In the genomic region with DNA sequence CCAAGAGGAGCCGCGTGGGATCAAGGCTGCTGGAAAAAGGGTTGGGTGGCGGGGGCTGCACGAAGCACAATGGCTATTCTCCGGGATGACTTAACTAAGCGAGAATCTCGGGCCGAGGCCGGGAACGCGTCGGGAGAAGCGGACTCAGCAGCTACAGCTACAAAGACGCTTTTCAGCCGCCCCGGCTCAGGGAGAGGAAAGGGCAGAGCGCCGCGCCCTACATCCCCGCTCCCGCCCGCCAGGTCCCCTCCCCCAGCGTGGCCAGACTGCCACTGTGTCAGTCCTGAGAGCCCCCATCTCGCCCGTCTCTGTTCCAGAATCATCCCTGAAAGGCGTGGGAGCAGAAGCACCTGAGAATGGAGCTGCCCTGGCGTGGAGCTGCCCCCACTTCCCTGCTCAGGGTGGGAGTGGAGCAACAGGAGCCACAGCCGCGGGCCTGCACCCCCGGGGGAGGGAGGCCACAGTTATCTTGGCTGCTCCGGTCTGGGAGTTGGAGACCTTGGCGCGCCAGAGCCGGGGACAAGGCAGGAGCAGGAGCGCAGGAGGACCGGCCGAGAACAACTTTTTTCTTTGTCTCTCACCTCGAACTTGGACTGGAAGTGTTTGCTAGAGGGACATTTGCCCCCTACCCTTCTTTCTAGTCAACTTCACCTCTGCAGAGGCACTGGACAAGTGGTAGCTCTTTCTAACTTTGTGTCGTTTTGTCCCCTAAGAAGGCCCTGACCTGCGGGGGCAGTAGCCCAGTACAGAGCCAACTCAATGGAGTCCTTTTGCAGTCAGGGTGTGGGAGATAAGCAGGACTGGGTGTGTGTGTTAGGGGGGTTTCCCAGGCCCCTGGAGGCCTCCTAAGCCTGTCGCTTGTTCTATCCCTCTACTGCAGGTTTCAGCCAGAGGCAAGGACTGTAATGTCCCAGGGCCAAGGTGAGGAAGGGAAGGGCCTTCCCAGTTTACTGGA, we compare ENCODE assay signal across 8 mouse cellular contexts. TPM values are rescaled to one million over a fixed set of nuclear protein-coding genes. Genes with fewer than 3 reads are reported as not detected.
DNase-seq lines count a peak whose midpoint lies in the region; ATAC-seq lines count a peak whose summit lies in the region.

No protein-coding gene starts in this region.

- H3K27ac ChIP-seq in neural tube, embryonic 12.5 days, result no peak overlapping the region

- H3K4me3 ChIP-seq in neural tube, embryonic 12.5 days, result peak overlapping the region; percentile 23

- 1% methylated on average over 41 of the region's 41 CpGs for WGBS in neural tube, embryonic 12.5 days

- DNase-seq in heart, adult 18-20 months, result peak; percentile 48 to 54
- DNase-seq in heart, adult 8-10 months (ENCODE audit: low spot score), result no peak
- DNase-seq in c-Kit-positive CD71-positive TER-119-negative erythroid progenitor cells, embryonic 14.5 days (ENCODE audit: low read depth), result peak; percentile 54
- DNase-seq in heart, postnatal 10 days, result peak; percentile 52 to 63
- peak; percentile 32 for DNase-seq in liver
- no peak for DNase-seq in layer of hippocampus, postnatal 10 days (ENCODE audit: low spot score in 2 of 2)
- DNase-seq in gastrocnemius, postnatal 25 days, result no peak

- H3K9ac ChIP-seq in neural tube, embryonic 12.5 days, result peak overlapping the region; percentile 35

- H3K36me3 ChIP-seq in neural tube, embryonic 12.5 days, result no peaks in the 10 kb centered on the region

- peaks cover 33% of the 10 kb centered on the region for H3K4me1 ChIP-seq in neural tube, embryonic 12.5 days

- H3K4me2 ChIP-seq in neural tube, embryonic 12.5 days (replicated peaks), result peak overlapping the region; percentile 92

- peaks cover 93% of the 10 kb centered on the region for H3K27me3 ChIP-seq in neural tube, embryonic 12.5 days (replicated peaks)

- intact Hi-C loops in heart, postnatal 10 days (cut with DNase I), result loop anchor here (2.0 kb wide), 1 partner anchor 21 kb away; no protein-coding TSS in a partner anchor

- no peaks in the 10 kb centered on the region for H3K9me3 ChIP-seq in neural tube, embryonic 12.5 days

- ATAC-seq in neural tube, embryonic 12.5 days (ENCODE audit: low FRiP score, low read depth), result no peak

RNA-seq across cellular contexts. Expression of gene Rhebl1, which starts 1.6 kb away (rescaled TPM):
- total RNA-seq in heart, adult 18-20 months (2021), result 1 to 10 TPM; 1.5 to 2.2 TPM
- 1 to 10 TPM; 1.2 to 2.8 (median 1.9) TPM for total RNA-seq in heart, adult 8-10 months (2022)
- total RNA-seq in heart, postnatal 10 days (2021), result 1 to 10 TPM; 1.6 to 2.8 TPM
- polyA plus RNA-seq in neural tube, embryonic 12.5 days (2016; fragmentation: Nextera tagmentation; extraction: Ambion mirVana), result 27.8 and 27.9 TPM in 2 replicates
- total RNA-seq in layer of hippocampus, postnatal 10 days (2021), result 10 to 100 TPM in 1 of 2 experiments, 1 to 10 TPM in 1; 8.8 to 13.0 TPM
- total RNA-seq in gastrocnemius, postnatal 25 days (2021), result 1 to 10 TPM; 2.5 to 2.9 TPM

RNA-seq across cellular contexts. Expression of gene Dhh, which starts 2.4 kb away (rescaled TPM):
- total RNA-seq in heart, adult 18-20 months (2021), result 1 to 10 TPM in 1 of 2 experiments, under 1 TPM in 1; 0.87 to 1.8 TPM
- total RNA-seq in heart, adult 8-10 months (2022), result 1 to 10 TPM in 2 of 4 experiments, under 1 TPM in 2; 0.72 to 1.6 (median 1.0) TPM
- 1 to 10 TPM; 2.8 to 3.8 TPM for total RNA-seq in heart, postnatal 10 days (2021)
- 1.6 and 1.9 TPM in 2 replicates for polyA plus RNA-seq in neural tube, embryonic 12.5 days (2016; fragmentation: Nextera tagmentation; extraction: Ambion mirVana)
- total RNA-seq in layer of hippocampus, postnatal 10 days (2021), result under 1 TPM; 0.36 to 0.57 TPM
- 1 to 10 TPM; 1.2 to 2.3 TPM for total RNA-seq in gastrocnemius, postnatal 25 days (2021)

RNA-seq across cellular contexts. Expression of gene Lmbr1l, which starts 22.1 kb away (rescaled TPM):
- total RNA-seq in heart, adult 18-20 months (2021), result 1 to 10 TPM; 7.4 to 9.8 TPM
- total RNA-seq in heart, adult 8-10 months (2022), result 10 to 100 TPM in 2 of 4 experiments, 1 to 10 TPM in 2; 7.3 to 12.2 (median 10.0) TPM
- total RNA-seq in heart, postnatal 10 days (2021), result 10 to 100 TPM; 15.4 to 16.1 TPM
- polyA plus RNA-seq in neural tube, embryonic 12.5 days (2016; fragmentation: Nextera tagmentation; extraction: Ambion mirVana), result 35.9 and 40.0 TPM in 2 replicates
- total RNA-seq in layer of hippocampus, postnatal 10 days (2021), result 10 to 100 TPM; 17.2 to 27.3 TPM
- total RNA-seq in gastrocnemius, postnatal 25 days (2021), result 1 to 10 TPM; 6.1 to 6.6 TPM

RNA-seq across cellular contexts. Expression of gene Kmt2d, which starts 24.9 kb away (rescaled TPM):
- 10 to 100 TPM; 47.0 to 58.4 TPM for total RNA-seq in heart, adult 18-20 months (2021)
- total RNA-seq in heart, adult 8-10 months (2022), result 10 to 100 TPM; 54.7 to 66.1 (median 59.8) TPM
- total RNA-seq in heart, postnatal 10 days (2021), result 10 to 100 TPM; 63.0 to 72.1 TPM
- polyA plus RNA-seq in neural tube, embryonic 12.5 days (2016; fragmentation: Nextera tagmentation; extraction: Ambion mirVana), result 10.4 and 12.3 TPM in 2 replicates
- 10 to 100 TPM; 71.4 to 77.3 TPM for total RNA-seq in layer of hippocampus, postnatal 10 days (2021)
- total RNA-seq in gastrocnemius, postnatal 25 days (2021), result 10 to 100 TPM; 36.6 to 43.5 TPM

RNA-seq across cellular contexts. Expression of gene Tuba1b, which starts 38.5 kb away (rescaled TPM):
- total RNA-seq in heart, adult 18-20 months (2021), result 100 to 1,000 TPM; 138 to 153 TPM
- total RNA-seq in heart, adult 8-10 months (2022), result 100 to 1,000 TPM; 106 to 156 (median 115) TPM
- total RNA-seq in heart, postnatal 10 days (2021), result 100 to 1,000 TPM; 373 to 402 TPM
- 1,299 and 1,329 TPM in 2 replicates for polyA plus RNA-seq in neural tube, embryonic 12.5 days (2016; fragmentation: Nextera tagmentation; extraction: Ambion mirVana)
- total RNA-seq in layer of hippocampus, postnatal 10 days (2021), result 100 to 1,000 TPM; 931 to 937 TPM
- total RNA-seq in gastrocnemius, postnatal 25 days (2021), result 10 to 100 TPM; 36.4 to 44.5 TPM

Comparison
In these comparisons a context has a peak if more than half of its experiments do, and no peak if none do; other contexts are left out.
1. DNase-seq: peak in heart, adult 18-20 months (2 of 2), c-Kit-positive CD71-positive TER-119-negative erythroid progenitor cells, embryonic 14.5 days (single experiment), heart, postnatal 10 days (2 of 2) and liver (single experiment); none in heart, adult 8-10 months (single experiment), layer of hippocampus, postnatal 10 days (0 of 2) and gastrocnemius, postnatal 25 days (single experiment).